Mouse (Mus musculus): Measurements from ENCODE around the gene Dao. TPM values are rescaled to one million over a fixed set of nuclear protein-coding genes. Genes with fewer than 3 reads are reported as not detected.
A peak's percentile ranks its signal among the peaks of the same experiment; 100 is the strongest.

Gene Dao
- not detected in 2 replicates for total RNA-seq (2014; rRNA removed; ENCODE audit: low replicate concordance)
- not detected in 2 replicates for polyA plus RNA-seq (2015; fragmentation: Nextera tagmentation; extraction: Ambion mirVana)

DNA sequence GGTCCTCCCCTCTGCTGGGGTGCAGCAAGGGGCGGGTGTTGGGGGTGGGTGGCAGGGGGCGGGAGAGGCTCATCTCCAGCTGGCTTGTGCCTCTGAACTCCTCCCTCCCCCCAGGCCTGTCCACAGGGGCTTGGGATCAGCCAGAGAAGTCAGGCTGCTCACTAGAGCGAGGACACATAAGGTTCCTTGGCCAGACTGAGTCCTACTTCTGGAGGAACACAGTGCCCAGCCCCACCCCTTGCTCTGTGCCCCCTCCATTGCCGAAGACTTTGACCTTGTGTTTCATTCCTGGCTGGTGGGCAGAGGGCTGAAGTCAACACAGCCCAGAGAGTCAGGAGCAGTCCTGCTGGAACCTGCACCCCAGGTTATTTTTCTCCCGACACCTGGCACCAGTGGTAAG is at the start of gene Dao:
Gene Dao (plus strand): TSS at position 162 of the 400 bp plus-strand sequence.
- Histone ChIP-seq H3K4me1 (ENCODE audit: control insufficient read depth, insufficient read depth) (no peaks in the 10 kb centered on the region), H3K27ac (ENCODE audit: low read depth) (no peak within 1 kb of the TSS), H3K36me3 (replicated peaks; ENCODE audit: control insufficient read depth, insufficient read depth, low read length) (no peaks in the 10 kb centered on the region), H3K4me2 (ENCODE audit: low read depth, low read length) (no peak within 1 kb of the TSS), H3K27me3 (ENCODE audit: control insufficient read depth, insufficient read depth, low read length) (no peaks in the 10 kb centered on the region), H3K9me3 (replicated peaks; ENCODE audit: control insufficient read depth, low read length) (no peaks in the 10 kb centered on the region), H3K4me3 (ENCODE audit: low read depth, low read length) (no peak within 1 kb of the TSS), H3K9ac (replicated peaks; ENCODE audit: low read depth, low read length) (no peak within 1 kb of the TSS)
- no peak for TF ChIP-seq EP300 (IDR thresholded peaks at IDR 0.05; ENCODE audit: low read depth)
- ATAC-seq (ENCODE audit: insufficient read depth, low read depth) (no peak), DNase-seq (ENCODE audit: low spot score) (no peak)
- WGBS = 34% methylated on average over 5 of the region's 5 CpGs

DNA sequence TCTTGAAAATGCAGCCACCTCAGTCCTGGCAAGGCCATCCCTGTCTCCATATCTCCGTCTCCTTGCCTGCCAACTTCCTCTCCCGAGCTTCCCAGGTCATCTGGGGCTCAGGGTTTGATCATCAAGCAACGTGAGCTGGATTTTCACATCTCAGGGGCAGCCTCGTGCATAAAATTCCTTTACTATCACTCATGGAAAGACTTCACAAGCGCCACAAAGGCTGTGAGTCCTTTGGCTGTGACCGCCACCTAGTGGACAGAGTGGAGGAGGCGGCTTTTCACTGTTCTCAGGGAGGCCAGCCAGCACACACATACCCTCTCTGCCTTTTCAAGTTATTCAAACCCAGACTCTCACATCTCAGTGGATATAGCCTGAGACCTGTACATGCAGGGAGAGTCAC is 49.1 kb upstream of the Dao start:
- Histone ChIP-seq H3K27me3 (ENCODE audit: control insufficient read depth, insufficient read depth, low read length) (no peaks in the 10 kb centered on the region), H3K4me3 (ENCODE audit: low read depth, low read length) (no peak overlapping the region), H3K9me3 (replicated peaks; ENCODE audit: control insufficient read depth, low read length) (no peaks in the 10 kb centered on the region), H3K27ac (ENCODE audit: low read depth) (peak overlapping the region; percentile 76), H3K4me1 (ENCODE audit: control insufficient read depth, insufficient read depth) (peaks cover 15% of the 10 kb centered on the region), H3K4me2 (ENCODE audit: low read depth, low read length) (no peak overlapping the region), H3K9ac (replicated peaks; ENCODE audit: low read depth, low read length) (no peak overlapping the region), H3K36me3 (replicated peaks; ENCODE audit: control insufficient read depth, insufficient read depth, low read length) (peaks cover 43% of the 10 kb centered on the region)
- WGBS = 2% methylated on average over 7 of the region's 7 CpGs
- peak; percentile 89 for DNase-seq (ENCODE audit: low spot score)
- peak; percentile 98 for TF ChIP-seq CTCF (IDR thresholded peaks at IDR 0.05; ENCODE audit: low read depth)
- peak; percentile 66; the same call in 1 of the 2 replicates for TF ChIP-seq EP300 (IDR thresholded peaks at IDR 0.05; ENCODE audit: low read depth)
- peak; percentile 78 for ATAC-seq (ENCODE audit: insufficient read depth, low read depth)

DNA sequence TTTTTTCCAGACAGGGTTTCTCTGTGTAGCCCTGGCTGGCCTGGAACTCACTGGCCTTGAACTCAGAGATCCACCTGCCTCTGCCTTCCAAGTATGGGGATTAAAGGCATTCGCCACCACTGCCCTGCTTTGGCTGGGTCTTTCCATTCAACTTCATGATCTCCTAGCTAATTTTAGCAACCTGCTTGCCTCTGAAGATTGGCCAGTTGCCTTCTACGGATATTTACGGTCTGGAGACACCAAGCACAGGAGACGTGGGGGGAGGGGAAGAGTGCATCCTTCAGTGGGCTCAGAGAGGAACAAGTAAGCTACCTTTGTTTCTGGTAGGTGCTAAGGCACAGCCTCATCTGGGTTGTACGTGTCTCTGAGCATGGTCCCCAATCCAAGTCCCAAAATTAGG is 48.2 kb upstream of the Dao start:
- Histone ChIP-seq H3K27me3 (ENCODE audit: control insufficient read depth, insufficient read depth, low read length) (no peaks in the 10 kb centered on the region), H3K27ac (ENCODE audit: low read depth) (peak overlapping the region; percentile 7; the same call in 1 of the 2 replicates), H3K4me3 (ENCODE audit: low read depth, low read length) (no peak overlapping the region), H3K36me3 (replicated peaks; ENCODE audit: control insufficient read depth, insufficient read depth, low read length) (peaks cover 34% of the 10 kb centered on the region), H3K4me1 (ENCODE audit: control insufficient read depth, insufficient read depth) (peaks cover 15% of the 10 kb centered on the region), H3K4me2 (ENCODE audit: low read depth, low read length) (no peak overlapping the region), H3K9me3 (replicated peaks; ENCODE audit: control insufficient read depth, low read length) (no peaks in the 10 kb centered on the region), H3K9ac (replicated peaks; ENCODE audit: low read depth, low read length) (no peak overlapping the region)
- DNase-seq (ENCODE audit: low spot score) (no peak), ATAC-seq (ENCODE audit: insufficient read depth, low read depth) (no peak)
- TF ChIP-seq CTCF (IDR thresholded peaks at IDR 0.05; ENCODE audit: low read depth) (no peak), EP300 (IDR thresholded peaks at IDR 0.05; ENCODE audit: low read depth) (no peak)
- WGBS = 40% methylated on average over 5 of the region's 5 CpGs

DNA sequence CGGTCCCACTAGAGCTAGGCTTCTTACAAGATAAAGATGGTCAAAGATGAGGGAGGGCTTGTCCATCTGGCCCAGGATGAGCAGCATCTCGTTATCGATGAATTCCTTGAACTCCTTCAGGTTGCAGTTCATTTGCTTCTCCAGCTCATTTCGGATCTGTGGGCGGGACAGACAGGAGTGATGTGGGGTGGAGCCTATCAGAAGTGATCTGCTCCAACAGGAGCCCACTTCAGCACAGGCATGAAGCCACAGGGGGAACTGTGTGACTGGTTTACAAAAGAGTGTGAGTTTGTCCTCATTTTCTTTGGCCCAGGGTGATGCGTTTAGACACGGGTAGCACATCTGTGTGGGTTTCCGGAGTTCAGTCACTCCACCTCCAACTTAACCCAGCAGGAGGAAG is 47.8 kb upstream of the Dao start:
- no peak overlapping the region for H3K4me2 ChIP-seq (ENCODE audit: low read depth, low read length)
- DNase-seq (ENCODE audit: low spot score) = no peak
- H3K27me3 ChIP-seq (ENCODE audit: control insufficient read depth, insufficient read depth, low read length) = no peaks in the 10 kb centered on the region
- H3K4me3 ChIP-seq (ENCODE audit: low read depth, low read length) = no peak overlapping the region
- no peak overlapping the region for H3K9ac ChIP-seq (replicated peaks; ENCODE audit: low read depth, low read length)
- H3K27ac ChIP-seq (ENCODE audit: low read depth) = no peak overlapping the region
- H3K36me3 ChIP-seq (replicated peaks; ENCODE audit: control insufficient read depth, insufficient read depth, low read length) = peaks cover 34% of the 10 kb centered on the region
- TF ChIP-seq CTCF (IDR thresholded peaks at IDR 0.05; ENCODE audit: low read depth) (no peak), EP300 (IDR thresholded peaks at IDR 0.05; ENCODE audit: low read depth) (no peak)
- no peaks in the 10 kb centered on the region for H3K9me3 ChIP-seq (replicated peaks; ENCODE audit: control insufficient read depth, low read length)
- WGBS = 71% methylated on average over 8 of the region's 8 CpGs
- H3K4me1 ChIP-seq (ENCODE audit: control insufficient read depth, insufficient read depth) = peaks cover 15% of the 10 kb centered on the region
- no peak for ATAC-seq (ENCODE audit: insufficient read depth, low read depth)

DNA sequence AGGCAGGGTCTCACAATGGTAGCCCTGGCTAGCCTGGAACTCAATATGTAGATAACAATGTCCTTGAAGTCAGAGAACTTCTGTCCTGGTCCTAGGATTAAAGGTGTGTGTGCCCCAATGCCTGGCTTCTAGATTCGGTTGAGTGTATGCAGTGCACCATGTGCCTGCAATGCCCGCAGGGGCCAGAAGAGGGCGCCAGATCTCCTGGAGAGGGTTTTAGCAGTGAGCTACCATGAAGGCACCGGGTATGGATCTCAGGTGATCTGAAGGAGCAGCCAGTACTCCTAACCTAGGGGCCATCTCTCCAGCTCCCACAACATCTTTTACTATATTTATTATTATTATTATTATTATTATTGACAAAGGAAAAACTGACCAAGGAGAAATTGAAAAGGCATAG is 47.0 kb upstream of the Dao start:
- peaks cover 33% of the 10 kb centered on the region for H3K36me3 ChIP-seq (replicated peaks; ENCODE audit: control insufficient read depth, insufficient read depth, low read length)
- H3K27ac ChIP-seq (ENCODE audit: low read depth) = no peak overlapping the region
- H3K9me3 ChIP-seq (replicated peaks; ENCODE audit: control insufficient read depth, low read length) = no peaks in the 10 kb centered on the region
- H3K4me2 ChIP-seq (ENCODE audit: low read depth, low read length) = no peak overlapping the region
- peak; percentile 73 for DNase-seq (ENCODE audit: low spot score)
- H3K4me3 ChIP-seq (ENCODE audit: low read depth, low read length) = no peak overlapping the region
- H3K27me3 ChIP-seq (ENCODE audit: control insufficient read depth, insufficient read depth, low read length) = no peaks in the 10 kb centered on the region
- peak; percentile 52; the same call in 1 of the 2 replicates for ATAC-seq (ENCODE audit: insufficient read depth, low read depth)
- WGBS = 5% methylated on average over 4 of the region's 4 CpGs
- H3K4me1 ChIP-seq (ENCODE audit: control insufficient read depth, insufficient read depth) = peaks cover 7% of the 10 kb centered on the region; the same call in 1 of the 2 replicates
- H3K9ac ChIP-seq (replicated peaks; ENCODE audit: low read depth, low read length) = no peak overlapping the region
- TF ChIP-seq EP300 (IDR thresholded peaks at IDR 0.05; ENCODE audit: low read depth) (no peak), CTCF (IDR thresholded peaks at IDR 0.05; ENCODE audit: low read depth) (peak; percentile 98)

DNA sequence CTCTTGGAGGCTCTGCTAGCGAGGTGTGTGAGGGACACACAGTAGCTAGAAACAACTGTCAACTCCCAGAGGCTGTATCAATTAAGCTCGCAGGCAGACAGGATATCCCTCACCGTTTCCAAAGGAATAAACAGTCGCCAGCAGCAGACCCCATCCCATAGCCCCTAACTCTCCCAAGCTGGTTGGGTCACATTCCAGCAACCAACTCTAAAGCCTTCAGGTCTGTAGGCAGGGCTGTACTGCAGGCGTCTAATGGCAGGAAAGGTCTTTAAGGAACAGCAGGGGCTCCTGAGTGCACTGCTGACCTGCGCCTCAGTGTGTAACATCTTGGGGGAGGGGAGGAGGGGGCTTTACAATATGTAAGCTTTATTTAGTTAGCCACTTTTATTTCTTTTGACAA is 44.5 kb upstream of the Dao start:
- Histone ChIP-seq H3K4me2 (ENCODE audit: low read depth, low read length) (no peak overlapping the region), H3K9me3 (replicated peaks; ENCODE audit: control insufficient read depth, low read length) (no peaks in the 10 kb centered on the region), H3K27me3 (ENCODE audit: control insufficient read depth, insufficient read depth, low read length) (no peaks in the 10 kb centered on the region), H3K27ac (ENCODE audit: low read depth) (no peak overlapping the region), H3K9ac (replicated peaks; ENCODE audit: low read depth, low read length) (no peak overlapping the region), H3K4me1 (ENCODE audit: control insufficient read depth, insufficient read depth) (no peaks in the 10 kb centered on the region), H3K36me3 (replicated peaks; ENCODE audit: control insufficient read depth, insufficient read depth, low read length) (peaks cover 34% of the 10 kb centered on the region), H3K4me3 (ENCODE audit: low read depth, low read length) (no peak overlapping the region)
- DNase-seq (ENCODE audit: low spot score) (no peak), ATAC-seq (ENCODE audit: insufficient read depth, low read depth) (no peak)
- 53% methylated on average over 6 of the region's 6 CpGs for WGBS
- no peak for TF ChIP-seq EP300 (IDR thresholded peaks at IDR 0.05; ENCODE audit: low read depth)
- TF ChIP-seq CTCF (IDR thresholded peaks at IDR 0.05; ENCODE audit: low read depth) = no peak

All from heart, postnatal 0 days (tissue).